Mouse (Mus musculus): ENCODE results near the gene Plac9a. TPM values are rescaled to one million over a fixed set of nuclear protein-coding genes. Genes with fewer than 3 reads are reported as not detected.
"Not testable (repeated sequence)": the region's sequence is repeated elsewhere in the genome, so short reads cannot be mapped to it uniquely, and the experiment has no call there.

Plac9a gene
- total and polyA plus RNA-seq, 2 experiments: not detected

GRCm38 (mm10) chr14:25905243-25905642, 2.3 kb upstream of the Plac9a start:
- not testable (repeated sequence) for H3K27me3 ChIP-seq (ENCODE audit: control insufficient read depth, insufficient read depth, low read length); H3K4me3 ChIP-seq (ENCODE audit: insufficient read depth, low read depth, low read length); H3K79me2 ChIP-seq (ENCODE audit: control insufficient read depth, insufficient read depth, low read length); DNase-seq (ENCODE audit: extremely low read depth, low read depth, low spot score); H3K36me3 ChIP-seq (ENCODE audit: control insufficient read depth, insufficient read depth, low read length); H3K9ac ChIP-seq (ENCODE audit: low read depth, low read length); H3K27ac ChIP-seq (replicated peaks; ENCODE audit: insufficient read depth, low read depth, low read length); H3K4me1 ChIP-seq (ENCODE audit: control insufficient read depth, insufficient read depth, low read length)
- 100% methylated on average over 1 of the region's 5 CpGs for WGBS

DNA sequence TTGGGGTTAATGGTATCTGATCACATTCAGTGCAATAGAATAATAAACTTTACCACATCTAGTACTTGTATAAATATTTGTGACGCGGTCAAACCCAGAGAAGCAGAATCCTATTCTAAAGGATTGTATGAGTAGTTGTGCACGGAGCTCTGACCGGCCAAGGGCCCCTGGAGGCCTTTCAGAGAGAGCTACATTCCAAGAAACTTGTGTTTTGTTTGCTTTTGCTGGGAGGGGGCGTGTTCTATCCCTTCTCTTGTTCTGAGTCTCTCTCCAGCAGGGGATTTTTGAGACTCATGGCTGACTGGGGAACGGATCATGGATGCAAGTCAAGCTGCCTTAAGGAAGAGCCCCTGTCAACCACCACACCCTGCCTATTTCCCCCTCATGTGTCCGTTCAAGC, 7.2 kb downstream of the Plac9a start:
- H3K4me1 ChIP-seq (ENCODE audit: control insufficient read depth, insufficient read depth, low read length); H3K27ac ChIP-seq (replicated peaks; ENCODE audit: insufficient read depth, low read depth, low read length); H3K79me2 ChIP-seq (ENCODE audit: control insufficient read depth, insufficient read depth, low read length); H3K4me3 ChIP-seq (ENCODE audit: insufficient read depth, low read depth, low read length); DNase-seq (ENCODE audit: extremely low read depth, low read depth, low spot score); H3K27me3 ChIP-seq (ENCODE audit: control insufficient read depth, insufficient read depth, low read length); H3K9ac ChIP-seq (ENCODE audit: low read depth, low read length); H3K36me3 ChIP-seq (ENCODE audit: control insufficient read depth, insufficient read depth, low read length): not testable (repeated sequence)
- WGBS: no CpG with 5 or more reads among the region's 7 CpGs

GRCm38 (mm10) chr14:25894566-25894965, 8.3 kb downstream of the Plac9a start:
- WGBS: no CpG with 5 or more reads among the region's 3 CpGs
- not testable (repeated sequence) for H3K4me3 ChIP-seq (ENCODE audit: insufficient read depth, low read depth, low read length); H3K36me3 ChIP-seq (ENCODE audit: control insufficient read depth, insufficient read depth, low read length); H3K79me2 ChIP-seq (ENCODE audit: control insufficient read depth, insufficient read depth, low read length); H3K27ac ChIP-seq (replicated peaks; ENCODE audit: insufficient read depth, low read depth, low read length); H3K9ac ChIP-seq (ENCODE audit: low read depth, low read length); H3K27me3 ChIP-seq (ENCODE audit: control insufficient read depth, insufficient read depth, low read length); DNase-seq (ENCODE audit: extremely low read depth, low read depth, low spot score); H3K4me1 ChIP-seq (ENCODE audit: control insufficient read depth, insufficient read depth, low read length)

- H3K79me2 ChIP-seq (ENCODE audit: control insufficient read depth, insufficient read depth, low read length); H3K36me3 ChIP-seq (ENCODE audit: control insufficient read depth, insufficient read depth, low read length); H3K27ac ChIP-seq (replicated peaks; ENCODE audit: insufficient read depth, low read depth, low read length); H3K27me3 ChIP-seq (ENCODE audit: control insufficient read depth, insufficient read depth, low read length); H3K4me3 ChIP-seq (ENCODE audit: insufficient read depth, low read depth, low read length); DNase-seq (ENCODE audit: extremely low read depth, low read depth, low spot score); H3K9ac ChIP-seq (ENCODE audit: low read depth, low read length); H3K4me1 ChIP-seq (ENCODE audit: control insufficient read depth, insufficient read depth, low read length): not testable (repeated sequence)
- WGBS: no CpG with 5 or more reads among the region's 12 CpGs
Measured at GRCm38 (mm10) chr14:25885886-25886285, 17.0 kb downstream of the Plac9a start.

DNA sequence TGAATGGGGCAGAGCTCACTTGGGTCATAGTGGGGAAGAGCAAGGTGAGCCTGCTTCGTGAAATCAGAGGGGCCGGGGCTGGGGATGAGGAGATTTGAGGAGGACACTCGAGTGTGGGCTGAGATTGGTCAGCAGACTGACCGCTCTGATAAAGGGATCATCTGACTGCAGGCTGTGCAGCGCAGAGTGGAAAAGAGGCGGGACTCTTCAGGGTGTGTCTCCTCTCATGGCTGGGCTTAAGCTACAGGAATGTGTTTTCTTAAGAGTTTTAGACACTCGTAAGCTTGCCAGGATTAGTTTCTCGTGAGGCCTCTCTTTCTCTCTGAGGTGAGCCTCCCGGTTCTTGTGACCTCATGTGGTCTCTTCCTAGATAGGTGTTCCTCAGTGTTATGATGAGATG, 21.1 kb downstream of the Plac9a start:
- not testable (repeated sequence) for H3K79me2 ChIP-seq (ENCODE audit: control insufficient read depth, insufficient read depth, low read length); H3K27ac ChIP-seq (replicated peaks; ENCODE audit: insufficient read depth, low read depth, low read length); H3K36me3 ChIP-seq (ENCODE audit: control insufficient read depth, insufficient read depth, low read length); H3K4me1 ChIP-seq (ENCODE audit: control insufficient read depth, insufficient read depth, low read length); DNase-seq (ENCODE audit: extremely low read depth, low read depth, low spot score); H3K4me3 ChIP-seq (ENCODE audit: insufficient read depth, low read depth, low read length); H3K9ac ChIP-seq (ENCODE audit: low read depth, low read length); H3K27me3 ChIP-seq (ENCODE audit: control insufficient read depth, insufficient read depth, low read length)
- no CpG with 5 or more reads among the region's 9 CpGs for WGBS

GRCm38 (mm10) chr14:25876640-25877039, 26.3 kb downstream of the Plac9a start:
- no CpG with 5 or more reads among the region's 7 CpGs for WGBS
- H3K79me2 ChIP-seq (ENCODE audit: control insufficient read depth, insufficient read depth, low read length); H3K27me3 ChIP-seq (ENCODE audit: control insufficient read depth, insufficient read depth, low read length); H3K4me1 ChIP-seq (ENCODE audit: control insufficient read depth, insufficient read depth, low read length); H3K4me3 ChIP-seq (ENCODE audit: insufficient read depth, low read depth, low read length); H3K27ac ChIP-seq (replicated peaks; ENCODE audit: insufficient read depth, low read depth, low read length); H3K9ac ChIP-seq (ENCODE audit: low read depth, low read length); H3K36me3 ChIP-seq (ENCODE audit: control insufficient read depth, insufficient read depth, low read length); DNase-seq (ENCODE audit: extremely low read depth, low read depth, low spot score): not testable (repeated sequence)
